Mouse (Mus musculus): ENCODE measurements around the gene Vwce. TPM values are rescaled to one million over a fixed set of nuclear protein-coding genes. Genes with fewer than 3 reads are reported as not detected.

Gene Vwce
- total and polyA plus RNA-seq, 2 experiments, result 4.5 to 30.7 TPM

DNA sequence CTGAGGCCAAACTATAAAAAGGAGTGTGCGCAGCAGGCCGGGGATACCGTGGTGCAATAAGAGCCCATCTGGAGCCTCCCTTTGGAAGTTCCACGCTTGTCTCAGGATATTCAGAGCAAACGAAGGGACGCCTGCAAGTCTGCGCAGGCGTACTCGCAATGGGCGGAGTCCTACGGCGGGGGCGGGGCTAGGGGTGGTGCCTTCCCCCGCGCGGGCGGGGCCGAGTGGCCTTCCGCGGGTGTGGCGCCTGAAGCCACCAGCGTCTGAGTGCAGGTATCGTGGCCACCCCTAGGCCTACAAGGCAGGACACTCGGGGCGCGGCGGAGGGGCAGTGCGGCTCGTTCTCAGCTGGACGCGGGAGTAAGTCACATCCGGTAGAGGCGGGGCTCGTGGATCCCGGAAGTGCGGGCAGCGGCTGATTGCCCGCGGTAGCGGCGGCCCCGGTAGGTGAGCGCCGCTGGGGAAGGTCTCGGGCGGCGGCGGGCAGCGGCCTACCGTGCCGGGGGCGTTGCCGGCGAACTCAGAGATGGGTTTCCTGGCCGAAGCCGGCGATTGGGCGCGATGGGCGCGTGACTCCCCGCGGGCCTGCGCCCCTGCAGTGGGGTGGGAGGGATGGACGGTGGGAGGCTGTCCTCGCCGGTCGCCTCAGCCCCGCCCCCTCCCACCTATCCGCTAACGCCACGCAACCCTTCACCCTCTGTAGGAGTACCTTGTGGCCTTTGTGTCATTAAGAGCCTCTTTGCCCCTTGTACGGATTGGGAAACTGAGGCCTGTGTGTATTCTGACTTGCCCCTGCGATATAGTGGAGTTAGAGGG is 54.7 kb downstream of the Vwce start, which contains the start of gene Vps37c:
Gene Vps37c (plus strand): TSS at position 199 of the 816 bp plus-strand sequence.
- peak; percentile 70 for TF ChIP-seq POLR2A (IDR thresholded peaks at IDR 0.05; ENCODE audit: extremely low read depth, insufficient read depth, low read length)
- 0 out of 2 replicates have a peak, but pooled peaks have one; percentile 0 for TF ChIP-seq CTCF (IDR thresholded peaks at IDR 0.05; ENCODE audit: low read depth, low read length)
- H3K4me1 ChIP-seq (ENCODE audit: control insufficient read depth, insufficient read depth, low read length), result peaks cover 23% of the 10 kb centered on the region
- peak; percentile 84 for DNase-seq (ENCODE audit: extremely low read depth, low read depth, low spot score)
- peaks cover 22% of the 10 kb centered on the region; the same call in 1 of the 2 replicates for H3K79me2 ChIP-seq (ENCODE audit: control insufficient read depth, insufficient read depth, low read length)
- peak within 1 kb of the TSS; percentile 89 for H3K27ac ChIP-seq (replicated peaks; ENCODE audit: insufficient read depth, low read depth, low read length)
- H3K4me3 ChIP-seq (ENCODE audit: insufficient read depth, low read depth, low read length), result peak within 1 kb of the TSS; percentile 81
- peak within 1 kb of the TSS; percentile 90 for H3K9ac ChIP-seq (ENCODE audit: low read depth, low read length)
- H3K27me3 ChIP-seq (ENCODE audit: control insufficient read depth, insufficient read depth, low read length), result no peaks in the 10 kb centered on the region
- no peaks in the 10 kb centered on the region for H3K36me3 ChIP-seq (ENCODE audit: control insufficient read depth, insufficient read depth, low read length)
- under 1% methylated on average over 73 of the region's 74 CpGs for WGBS

DNA sequence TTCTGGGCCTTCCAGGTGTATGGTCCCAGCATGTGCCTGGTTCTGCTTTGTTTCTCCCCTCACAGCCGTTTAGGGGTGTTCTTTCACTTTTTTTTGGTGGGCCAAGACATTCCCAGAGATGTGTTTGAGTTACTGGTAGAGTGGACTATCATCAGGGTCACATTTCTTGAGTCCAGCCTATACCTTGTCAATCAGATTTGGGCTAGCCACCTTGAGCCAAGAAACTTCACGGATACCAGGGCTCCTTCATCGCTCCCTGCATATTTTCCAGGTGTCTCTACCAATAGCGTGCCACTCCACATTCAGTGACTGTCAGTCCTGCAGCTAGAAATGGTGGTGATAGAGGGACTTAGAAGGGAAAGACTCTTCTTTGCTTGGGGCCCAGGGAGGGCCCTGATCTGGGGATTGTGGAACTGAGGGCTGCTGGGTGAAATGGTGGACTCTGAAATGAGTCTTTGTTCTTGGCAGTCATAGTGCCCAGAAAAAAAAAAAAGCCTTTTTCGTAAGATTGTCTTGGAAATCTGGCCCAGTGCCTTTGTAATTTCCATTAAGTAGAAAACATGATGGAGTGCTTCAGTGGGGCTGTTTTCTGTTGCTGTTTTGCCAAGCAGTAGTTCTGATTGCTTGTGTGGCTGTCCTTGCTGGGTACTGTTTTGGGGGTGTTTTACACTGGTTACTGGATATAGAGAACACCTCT is 55.6 kb downstream of the Vwce start:
- Histone ChIP-seq H3K79me2 (ENCODE audit: control insufficient read depth, insufficient read depth, low read length) (peaks cover 29% of the 10 kb centered on the region), H3K27me3 (ENCODE audit: control insufficient read depth, insufficient read depth, low read length) (no peaks in the 10 kb centered on the region), H3K9ac (ENCODE audit: low read depth, low read length) (peak overlapping the region; percentile 90), H3K4me3 (ENCODE audit: insufficient read depth, low read depth, low read length) (peak overlapping the region; percentile 81), H3K4me1 (ENCODE audit: control insufficient read depth, insufficient read depth, low read length) (peaks cover 23% of the 10 kb centered on the region), H3K36me3 (ENCODE audit: control insufficient read depth, insufficient read depth, low read length) (no peaks in the 10 kb centered on the region), H3K27ac (replicated peaks; ENCODE audit: insufficient read depth, low read depth, low read length) (peak overlapping the region; percentile 89)
- peak; percentile 70 for DNase-seq (ENCODE audit: extremely low read depth, low read depth, low spot score)
- WGBS, result 23% methylated on average over 5 of the region's 5 CpGs
- no peak for TF ChIP-seq POLR2A (IDR thresholded peaks at IDR 0.05; ENCODE audit: extremely low read depth, insufficient read depth, low read length)
- no peak for TF ChIP-seq CTCF (IDR thresholded peaks at IDR 0.05; ENCODE audit: low read depth, low read length)

DNA sequence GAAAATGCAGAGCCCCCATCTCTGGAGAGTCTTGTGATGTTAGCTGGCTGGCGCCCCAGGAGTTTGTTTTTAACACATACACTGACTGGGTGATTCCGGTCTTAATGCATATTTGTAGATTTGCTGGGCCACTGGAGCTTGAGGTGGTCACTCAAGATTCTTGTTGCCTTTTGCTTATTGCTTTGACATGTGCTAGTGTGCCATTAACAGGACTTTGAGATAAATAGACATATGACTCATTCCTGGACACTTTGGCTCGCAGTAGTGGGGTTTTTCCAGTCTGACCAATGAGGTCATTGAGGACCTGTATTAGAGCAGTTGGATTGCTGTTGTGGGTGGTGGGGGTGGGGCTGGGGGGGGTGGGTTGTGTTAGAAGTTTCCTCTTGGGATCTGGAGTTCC is 56.3 kb downstream of the Vwce start:
- H3K27me3 ChIP-seq (ENCODE audit: control insufficient read depth, insufficient read depth, low read length), result no peaks in the 10 kb centered on the region
- H3K9ac ChIP-seq (ENCODE audit: low read depth, low read length), result no peak overlapping the region
- peaks cover 23% of the 10 kb centered on the region for H3K4me1 ChIP-seq (ENCODE audit: control insufficient read depth, insufficient read depth, low read length)
- H3K36me3 ChIP-seq (ENCODE audit: control insufficient read depth, insufficient read depth, low read length), result no peaks in the 10 kb centered on the region
- H3K4me3 ChIP-seq (ENCODE audit: insufficient read depth, low read depth, low read length), result no peak overlapping the region
- TF ChIP-seq CTCF (IDR thresholded peaks at IDR 0.05; ENCODE audit: low read depth, low read length) (no peak), POLR2A (IDR thresholded peaks at IDR 0.05; ENCODE audit: extremely low read depth, insufficient read depth, low read length) (no peak)
- H3K27ac ChIP-seq (replicated peaks; ENCODE audit: insufficient read depth, low read depth, low read length), result peak overlapping the region; percentile 89
- peaks cover 31% of the 10 kb centered on the region for H3K79me2 ChIP-seq (ENCODE audit: control insufficient read depth, insufficient read depth, low read length)
- DNase-seq (ENCODE audit: extremely low read depth, low read depth, low spot score), result peak; percentile 61
- WGBS, result 55% methylated on average over 3 of the region's 3 CpGs

DNA sequence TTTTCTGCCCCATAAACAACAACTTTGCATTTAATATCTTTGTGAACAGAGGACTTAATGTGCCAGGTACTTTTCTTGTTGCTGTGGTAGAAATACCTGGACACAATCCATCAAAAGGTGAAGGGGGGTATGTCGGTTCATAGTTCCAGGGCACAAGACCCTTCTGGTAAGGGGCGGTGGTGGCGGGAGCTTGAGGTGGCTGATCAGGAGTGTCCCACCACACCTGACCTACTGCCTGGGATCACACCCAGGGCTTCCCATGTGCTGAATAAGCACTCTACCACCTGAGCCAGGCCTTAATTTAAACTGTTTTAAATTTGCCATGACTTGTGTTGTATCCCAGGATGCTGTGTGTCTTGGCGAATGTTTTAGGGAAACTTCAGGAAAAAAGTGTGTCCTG is 57.1 kb downstream of the Vwce start:
- no peak for DNase-seq (ENCODE audit: extremely low read depth, low read depth, low spot score)
- WGBS, result 93% methylated on average over 4 of the region's 4 CpGs
- TF ChIP-seq CTCF (IDR thresholded peaks at IDR 0.05; ENCODE audit: low read depth, low read length) (no peak), POLR2A (IDR thresholded peaks at IDR 0.05; ENCODE audit: extremely low read depth, insufficient read depth, low read length) (no peak)
- H3K4me1 ChIP-seq (ENCODE audit: control insufficient read depth, insufficient read depth, low read length), result peaks cover 24% of the 10 kb centered on the region
- no peaks in the 10 kb centered on the region for H3K27me3 ChIP-seq (ENCODE audit: control insufficient read depth, insufficient read depth, low read length)
- no peak overlapping the region for H3K4me3 ChIP-seq (ENCODE audit: insufficient read depth, low read depth, low read length)
- peaks cover 39% of the 10 kb centered on the region for H3K79me2 ChIP-seq (ENCODE audit: control insufficient read depth, insufficient read depth, low read length)
- H3K36me3 ChIP-seq (ENCODE audit: control insufficient read depth, insufficient read depth, low read length), result no peaks in the 10 kb centered on the region
- H3K9ac ChIP-seq (ENCODE audit: low read depth, low read length), result no peak overlapping the region
- H3K27ac ChIP-seq (replicated peaks; ENCODE audit: insufficient read depth, low read depth, low read length), result no peak overlapping the region

DNA sequence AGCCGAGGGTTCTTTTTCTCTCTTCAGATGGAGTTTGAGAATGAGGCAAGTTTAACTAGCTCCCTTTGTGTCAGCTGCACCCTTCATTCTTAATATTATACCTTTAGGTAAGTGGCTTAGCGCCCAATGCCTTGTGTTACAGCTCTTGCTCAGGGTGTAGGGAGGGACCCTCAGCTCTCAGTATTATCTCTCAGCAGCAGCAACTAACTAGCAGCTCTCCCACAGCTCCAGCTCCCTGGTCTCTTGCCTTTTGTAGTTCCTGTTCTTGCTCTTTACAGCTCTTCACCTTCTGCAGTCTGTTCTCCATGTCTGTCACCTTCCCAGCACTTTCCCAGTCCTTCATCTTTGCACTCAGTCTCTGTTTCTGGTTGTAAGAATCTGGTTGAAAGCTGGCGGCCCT is 57.6 kb downstream of the Vwce start:
- H3K79me2 ChIP-seq (ENCODE audit: control insufficient read depth, insufficient read depth, low read length), result peaks cover 39% of the 10 kb centered on the region
- WGBS, result 92% methylated on average over 3 of the region's 3 CpGs
- no peaks in the 10 kb centered on the region for H3K36me3 ChIP-seq (ENCODE audit: control insufficient read depth, insufficient read depth, low read length)
- H3K4me3 ChIP-seq (ENCODE audit: insufficient read depth, low read depth, low read length), result no peak overlapping the region
- H3K27me3 ChIP-seq (ENCODE audit: control insufficient read depth, insufficient read depth, low read length), result no peaks in the 10 kb centered on the region
- 0 out of 2 replicates have a peak overlapping the region, but pooled peaks have one; percentile 1 for H3K9ac ChIP-seq (ENCODE audit: low read depth, low read length)
- peaks cover 24% of the 10 kb centered on the region for H3K4me1 ChIP-seq (ENCODE audit: control insufficient read depth, insufficient read depth, low read length)
- TF ChIP-seq POLR2A (IDR thresholded peaks at IDR 0.05; ENCODE audit: extremely low read depth, insufficient read depth, low read length) (no peak), CTCF (IDR thresholded peaks at IDR 0.05; ENCODE audit: low read depth, low read length) (no peak)
- no peak for DNase-seq (ENCODE audit: extremely low read depth, low read depth, low spot score)
- H3K27ac ChIP-seq (replicated peaks; ENCODE audit: insufficient read depth, low read depth, low read length), result peak overlapping the region; percentile 3; the same call in 1 of the 2 replicates
